Mouse (Mus musculus) limb, embryonic 10.5 days (tissue): ENCODE measurements around the gene Gm813. TPM values are rescaled to one million over a fixed set of nuclear protein-coding genes. Genes with fewer than 3 reads are reported as not detected.
A peak's percentile ranks its signal among the peaks of the same experiment; 100 is the strongest.

Experiments
- DNase-seq: peaks from one replicate; pipeline ENCODE4 v3.0.0-alpha.2; 2017; ENCODE audit warnings: low spot score
- H3K27ac ChIP-seq: fragments of 300-500 bp; sonication (generic); 2 replicates; pipeline ENCODE4 v1.5.1; 2016; ENCODE audit warnings: mild to moderate bottlenecking
- H3K27me3 ChIP-seq: fragments of 300-500 bp; sonication (generic); 2 replicates; pipeline ENCODE4 v1.6.1; 2016; ENCODE audit warnings: low read depth, mild to moderate bottlenecking; ENCODE audit not compliant: poor library complexity, severe bottlenecking
- H3K36me3 ChIP-seq: fragments of 300-500 bp; sonication (generic); 2 replicates; pipeline ENCODE4 v1.6.1; 2016; ENCODE audit warnings: mild to moderate bottlenecking, moderate library complexity
- H3K4me1 ChIP-seq: fragments of 300-500 bp; sonication (generic); 2 replicates; pipeline ENCODE4 v1.6.1; 2016
- H3K4me3 ChIP-seq: fragments of 300-500 bp; sonication (generic); 2 replicates; pipeline ENCODE4 v1.5.1; 2016; ENCODE audit warnings: mild to moderate bottlenecking, moderate library complexity
- H3K9me3 ChIP-seq: fragments of 300-500 bp; sonication (generic); replicated peaks from 2 replicates; pipeline ENCODE4 v1.6.1; 2016; ENCODE audit warnings: mild to moderate bottlenecking
- WGBS: fragments of 180-500 bp; shearing (Covaris S2); methylation state at CpG from one replicate; pipeline ENCODE4 v1.1.7; 2016; 5-methylcytosine and 5-hydroxymethylcytosine counted together
- polyA plus RNA-seq: library from polyadenylated mRNA; unstranded; fragments of >200 nt; fragmentation: Nextera tagmentation; extraction: Ambion mirVana; gene quantifications from 2 replicates; pipeline ENCODE4 v1.2.1, GENCODE M21; 2016

Gene Gm813
- polyA plus RNA-seq, 1 experiment from 2014 or later, result not detected

- WGBS, result 70% methylated on average over 2 of the region's 2 CpGs
- no peaks in the 10 kb centered on the region for H3K4me1 ChIP-seq
- H3K36me3 ChIP-seq, result no peaks in the 10 kb centered on the region
- H3K4me3 ChIP-seq, result no peak overlapping the region
- no peak overlapping the region for H3K27ac ChIP-seq
- no peaks in the 10 kb centered on the region for H3K9me3 ChIP-seq
- no peak for DNase-seq
- H3K27me3 ChIP-seq, result no peaks in the 10 kb centered on the region
These were observed 13.0 kb upstream of the Gm813 start for GRCm38 (mm10) chr16:58629736-58630135.

GRCm38 (mm10) chr16:58628968-58629367, 12.2 kb upstream of the Gm813 start:
- Histone ChIP-seq H3K27ac (no peak overlapping the region), H3K4me1 (no peaks in the 10 kb centered on the region), H3K4me3 (no peak overlapping the region), H3K9me3 (no peaks in the 10 kb centered on the region), H3K27me3 (no peaks in the 10 kb centered on the region), H3K36me3 (no peaks in the 10 kb centered on the region)
- no peak for DNase-seq
- 92% methylated on average over 5 of the region's 5 CpGs for WGBS

GRCm38 (mm10) chr16:58628336-58628680, 11.5 kb upstream of the Gm813 start:
- Histone ChIP-seq H3K4me1 (no peaks in the 10 kb centered on the region), H3K27ac (no peak overlapping the region), H3K36me3 (no peaks in the 10 kb centered on the region), H3K9me3 (no peaks in the 10 kb centered on the region), H3K27me3 (no peaks in the 10 kb centered on the region), H3K4me3 (no peak overlapping the region)
- WGBS, result 100% methylated on average over 2 of the region's 2 CpGs
- no peak for DNase-seq

GRCm38 (mm10) chr16:58627597-58628335, 11.0 kb upstream of the Gm813 start:
- H3K36me3 ChIP-seq, result no peaks in the 10 kb centered on the region
- H3K4me3 ChIP-seq, result no peak overlapping the region
- no peaks in the 10 kb centered on the region for H3K27me3 ChIP-seq
- no peaks in the 10 kb centered on the region for H3K9me3 ChIP-seq
- H3K4me1 ChIP-seq, result 0 out of 2 replicates have a peak, but pooled peaks cover 2% of the 10 kb centered on the region
- no peak for DNase-seq
- WGBS, result 95% methylated on average over 4 of the region's 4 CpGs
- no peak overlapping the region for H3K27ac ChIP-seq

GRCm38 (mm10) chr16:58623944-58624343, 7.2 kb upstream of the Gm813 start:
- Histone ChIP-seq H3K4me3 (no peak overlapping the region), H3K4me1 (0 out of 2 replicates have a peak, but pooled peaks cover 2% of the 10 kb centered on the region), H3K27me3 (no peaks in the 10 kb centered on the region), H3K9me3 (no peaks in the 10 kb centered on the region), H3K27ac (no peak overlapping the region), H3K36me3 (no peaks in the 10 kb centered on the region)
- DNase-seq, result peak; percentile 35
- WGBS, result 90% methylated on average over 6 of the region's 6 CpGs

- H3K27me3 ChIP-seq, result no peaks in the 10 kb centered on the region
- H3K4me3 ChIP-seq, result no peak overlapping the region
- H3K36me3 ChIP-seq, result no peaks in the 10 kb centered on the region
- DNase-seq, result no peak
- no peaks in the 10 kb centered on the region for H3K9me3 ChIP-seq
- WGBS, result 65% methylated on average over 4 of the region's 4 CpGs
- H3K27ac ChIP-seq, result no peak overlapping the region
- 0 out of 2 replicates have a peak, but pooled peaks cover 2% of the 10 kb centered on the region for H3K4me1 ChIP-seq
These were observed 6.3 kb upstream of the Gm813 start for GRCm38 (mm10) chr16:58623114-58623513.

- 0 out of 2 replicates have a peak, but pooled peaks cover 2% of the 10 kb centered on the region for H3K4me1 ChIP-seq
- DNase-seq, result no peak
- no peak overlapping the region for H3K27ac ChIP-seq
- H3K9me3 ChIP-seq, result no peaks in the 10 kb centered on the region
- WGBS, result 90% methylated on average over 3 of the region's 3 CpGs
- H3K36me3 ChIP-seq, result no peaks in the 10 kb centered on the region
- H3K27me3 ChIP-seq, result no peaks in the 10 kb centered on the region
- no peak overlapping the region for H3K4me3 ChIP-seq
These were observed 5.6 kb upstream of the Gm813 start for GRCm38 (mm10) chr16:58622377-58622776.

GRCm38 (mm10) chr16:58617346-58617745, 568 bp upstream of the Gm813 start:
- H3K4me1 ChIP-seq, result no peaks in the 10 kb centered on the region
- H3K27me3 ChIP-seq, result no peaks in the 10 kb centered on the region
- H3K27ac ChIP-seq, result no peak overlapping the region
- H3K36me3 ChIP-seq, result no peaks in the 10 kb centered on the region
- no peak overlapping the region for H3K4me3 ChIP-seq
- DNase-seq, result no peak
- H3K9me3 ChIP-seq, result no peaks in the 10 kb centered on the region

GRCm38 (mm10) chr16:58612969-58613368, 3.8 kb downstream of the Gm813 start:
- Histone ChIP-seq H3K36me3 (no peaks in the 10 kb centered on the region), H3K4me1 (no peaks in the 10 kb centered on the region), H3K27me3 (no peaks in the 10 kb centered on the region), H3K4me3 (no peak overlapping the region), H3K9me3 (no peaks in the 10 kb centered on the region), H3K27ac (no peak overlapping the region)
- 83% methylated on average over 3 of the region's 3 CpGs for WGBS
- DNase-seq, result no peak

- peak overlapping the region; percentile 70 for H3K27ac ChIP-seq
- H3K4me1 ChIP-seq, result peaks cover 5% of the 10 kb centered on the region
- no peaks in the 10 kb centered on the region for H3K27me3 ChIP-seq
- WGBS, result 34% methylated on average over 5 of the region's 5 CpGs
- no peaks in the 10 kb centered on the region for H3K36me3 ChIP-seq
- no peaks in the 10 kb centered on the region for H3K9me3 ChIP-seq
- H3K4me3 ChIP-seq, result no peak overlapping the region
- peak; percentile 76 for DNase-seq
These were observed 9.7 kb downstream of the Gm813 start for GRCm38 (mm10) chr16:58607101-58607500.

GRCm38 (mm10) chr16:58604680-58605079, 12.1 kb downstream of the Gm813 start:
- Histone ChIP-seq H3K27me3 (no peaks in the 10 kb centered on the region), H3K4me1 (peaks cover 5% of the 10 kb centered on the region), H3K36me3 (no peaks in the 10 kb centered on the region), H3K4me3 (no peak overlapping the region), H3K27ac (no peak overlapping the region), H3K9me3 (no peaks in the 10 kb centered on the region)
- DNase-seq, result no peak

- 89% methylated on average over 2 of the region's 2 CpGs for WGBS
- Histone ChIP-seq H3K36me3 (no peaks in the 10 kb centered on the region), H3K9me3 (no peaks in the 10 kb centered on the region), H3K27ac (no peak overlapping the region), H3K27me3 (no peaks in the 10 kb centered on the region), H3K4me1 (peaks cover 5% of the 10 kb centered on the region), H3K4me3 (no peak overlapping the region)
- no peak for DNase-seq
These were observed 12.9 kb downstream of the Gm813 start for GRCm38 (mm10) chr16:58603831-58604230.

- Histone ChIP-seq H3K9me3 (no peaks in the 10 kb centered on the region), H3K4me3 (no peak overlapping the region), H3K36me3 (no peaks in the 10 kb centered on the region), H3K27me3 (no peaks in the 10 kb centered on the region), H3K27ac (no peak overlapping the region), H3K4me1 (no peaks in the 10 kb centered on the region)
- no peak for DNase-seq
- 95% methylated on average over 6 of the region's 6 CpGs for WGBS
These were observed 15.9 kb downstream of the Gm813 start for GRCm38 (mm10) chr16:58600846-58601245.

- H3K9me3 ChIP-seq, result no peaks in the 10 kb centered on the region
- H3K27ac ChIP-seq, result no peak overlapping the region
- no peaks in the 10 kb centered on the region for H3K4me1 ChIP-seq
- DNase-seq, result no peak
- no peaks in the 10 kb centered on the region for H3K27me3 ChIP-seq
- 87% methylated on average over 3 of the region's 3 CpGs for WGBS
- no peak overlapping the region for H3K4me3 ChIP-seq
- no peaks in the 10 kb centered on the region for H3K36me3 ChIP-seq
These were observed 25.5 kb downstream of the Gm813 start for GRCm38 (mm10) chr16:58591299-58591698.
